Mouse (Mus musculus): ENCODE measurements at regions not wholly inside any gene's neighbourhood (a gene's known extent, or its start where the extent isn't known, plus 50 kb on each side); places are given as distances from the start of the nearest gene placed in this dataset.

- DNase-seq (ENCODE audit: low spot score in 2 of 2): no peak
Measured at GRCm38 (mm10) chr14:67550462-67551185, 1541.6 kb upstream of the Gulo start.

- DNase-seq (ENCODE audit: low spot score in 2 of 2): no peak
Measured at GRCm38 (mm10) chr14:67548750-67549149, 1539.7 kb upstream of the Gulo start.

GRCm38 (mm10) chr14:67545036-67545435 lies 1536.0 kb upstream of the Gulo start:
- no peak for DNase-seq (ENCODE audit: low spot score in 2 of 2)

DNA sequence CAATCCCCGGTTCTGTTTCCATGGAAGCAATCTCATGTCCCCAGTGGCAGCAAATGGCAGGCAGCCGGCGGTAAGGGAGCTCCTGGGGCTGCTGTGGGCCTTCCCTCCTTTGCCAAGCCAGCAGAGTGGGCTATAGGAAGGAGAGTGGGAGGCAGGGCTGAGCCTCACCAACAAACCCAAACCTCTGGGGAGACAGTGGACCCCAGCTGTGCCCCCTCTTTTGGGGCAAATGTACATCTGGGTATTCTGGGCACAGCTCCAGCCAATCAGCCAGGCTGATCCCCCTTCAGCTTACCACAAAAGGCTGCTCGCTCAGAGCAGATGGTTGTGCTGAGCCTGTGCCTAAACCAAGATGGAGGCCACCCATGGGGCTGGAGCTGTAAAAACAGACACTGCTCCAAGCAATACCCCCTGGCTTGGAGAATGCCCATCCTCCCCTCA lies 1532.3 kb upstream of the Gulo start:
- DNase-seq (ENCODE audit: low spot score in 2 of 2): peak in 1 of 2 experiments; percentile 46

DNA sequence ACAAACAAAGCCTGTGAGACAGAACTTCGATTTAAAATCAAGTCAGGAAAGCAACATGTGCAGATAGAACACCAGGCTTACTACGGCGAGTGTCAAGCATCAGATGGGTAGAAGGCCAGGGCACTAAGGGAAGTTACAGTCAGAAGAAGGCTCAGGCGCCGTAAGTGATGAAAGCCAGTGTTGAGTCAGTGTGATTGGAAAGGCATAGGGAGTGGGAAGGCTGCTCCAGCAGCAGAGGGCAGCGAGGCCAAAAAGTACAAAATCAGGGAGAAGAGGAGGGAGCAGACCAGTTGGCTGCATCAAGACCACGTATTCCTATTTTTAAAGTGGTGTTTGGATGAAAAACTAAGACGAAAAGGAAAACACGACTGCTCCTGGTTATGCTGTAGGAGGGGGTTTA lies 1529.7 kb upstream of the Gulo start:
- DNase-seq (ENCODE audit: low spot score in 2 of 2): no peak

DNA sequence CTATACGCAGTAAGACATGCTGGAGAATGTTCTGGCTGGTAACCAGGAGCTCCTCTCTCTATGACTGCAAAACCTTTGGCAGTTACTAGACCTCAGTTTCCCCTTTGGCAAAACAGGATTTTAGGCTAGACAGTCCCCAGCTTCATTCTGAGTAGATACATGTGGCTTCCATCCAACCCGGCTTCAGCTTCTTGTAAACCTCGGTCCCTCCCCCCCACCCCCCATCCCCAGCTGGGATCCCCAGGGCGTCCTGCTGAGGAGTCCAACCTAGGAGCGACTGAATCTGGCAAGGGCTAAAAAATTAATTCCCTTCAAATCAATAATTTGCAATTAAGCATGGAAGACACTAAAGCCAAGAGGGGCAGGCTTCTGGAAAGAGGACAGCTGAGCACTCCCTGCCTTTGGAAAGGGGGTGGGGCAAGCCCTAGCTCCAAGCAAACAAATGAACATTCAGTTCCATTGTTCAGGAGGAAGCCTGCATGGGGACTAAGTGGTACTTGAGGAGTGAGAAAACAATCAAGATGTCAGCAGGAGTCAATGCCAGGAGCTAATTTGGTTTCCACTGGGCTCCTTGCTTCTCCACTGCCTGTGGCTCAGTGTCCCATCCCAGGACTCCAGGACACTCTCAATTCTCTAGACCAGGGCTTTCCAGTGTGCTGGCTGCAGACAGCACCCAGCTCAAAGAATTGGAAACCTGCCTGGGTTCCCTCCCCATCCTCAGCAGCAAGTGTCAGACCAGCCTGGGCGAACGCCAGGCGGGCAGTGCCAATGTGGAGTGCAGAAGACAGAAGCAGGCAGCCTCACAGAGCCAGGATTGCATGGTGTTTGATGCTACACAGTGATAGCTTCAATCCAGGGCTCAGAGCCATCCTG lies 1528.0 kb upstream of the Gulo start:
- DNase-seq (ENCODE audit: low spot score in 2 of 2): peak in 1 of 2 experiments; percentile 57

GRCm38 (mm10) chr14:67506729-67507395 lies 1497.9 kb upstream of the Gulo start:
- no peak for DNase-seq (ENCODE audit: low spot score in 2 of 2)

- DNase-seq (ENCODE audit: low spot score in 2 of 2): no peak
Measured at GRCm38 (mm10) chr14:67492086-67492485, 1483.1 kb upstream of the Gulo start.

- DNase-seq (ENCODE audit: low spot score in 2 of 2): no peak
Measured at GRCm38 (mm10) chr14:67486676-67487075, 1477.7 kb upstream of the Gulo start.

- DNase-seq (ENCODE audit: low spot score in 2 of 2): no peak
Measured at GRCm38 (mm10) chr14:67485449-67485800, 1476.4 kb upstream of the Gulo start.

DNA sequence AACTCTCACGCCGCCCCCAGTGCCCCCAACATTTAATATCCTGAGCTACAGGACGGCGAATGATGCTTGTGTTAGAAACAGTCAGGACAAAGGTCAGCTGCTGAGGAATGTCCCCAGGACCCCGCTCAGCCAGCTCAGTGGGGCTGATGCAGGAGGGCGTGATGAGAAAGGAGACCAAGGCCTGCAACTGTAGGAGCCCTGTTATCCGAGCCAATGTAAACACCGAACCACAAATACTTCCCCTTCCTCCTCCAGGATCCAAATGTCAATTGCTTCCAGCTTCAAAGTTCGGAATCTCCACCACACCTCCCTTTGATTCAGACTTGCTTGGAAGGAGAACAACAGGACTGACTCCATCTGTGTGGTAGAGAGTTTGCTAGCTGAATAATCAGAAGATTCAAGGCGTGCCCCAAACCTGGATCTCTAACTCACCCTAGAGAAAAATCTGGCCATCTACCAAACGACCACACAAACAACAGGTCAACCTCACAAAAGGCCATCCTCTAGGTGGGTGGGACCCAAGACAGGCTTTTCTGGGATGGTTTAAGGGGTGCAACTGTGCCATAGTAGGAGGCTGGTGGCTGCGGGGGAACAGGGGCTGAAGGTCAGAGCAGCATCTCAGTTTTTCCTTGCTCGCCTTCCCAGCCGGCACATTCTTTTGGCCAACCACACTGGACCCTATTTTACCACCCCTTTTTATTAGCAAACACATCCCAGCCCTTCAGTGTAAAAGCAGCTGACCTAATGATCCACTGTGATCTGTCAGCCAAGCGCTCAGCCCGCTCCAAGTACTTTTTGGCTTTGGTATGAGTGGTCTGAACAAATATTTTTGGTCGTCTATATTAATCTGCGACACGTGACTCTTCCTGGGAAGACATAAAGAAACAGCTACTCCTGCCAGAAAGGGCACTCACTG lies 1475.8 kb upstream of the Gulo start:
- DNase-seq (ENCODE audit: low spot score in 2 of 2): no peak
